Mouse (Mus musculus) midbrain, embryonic 15.5 days (tissue): Measurements from ENCODE around the gene Tmem95. TPM values are rescaled to one million over a fixed set of nuclear protein-coding genes. Genes with fewer than 3 reads are reported as not detected.
"Not testable (repeated sequence)": the region's sequence is repeated elsewhere in the genome, so short reads cannot be mapped to it uniquely, and the experiment has no call there.

Experiments
- ATAC-seq: fragments of 200-750 bp; cut with Nextera tagmentation; replicated peaks from 2 replicates; pipeline ENCODE4 v1.8.0; 2017; ENCODE audit warnings: moderate TSS enrichment
- H3K27ac ChIP-seq: fragments of 300-500 bp; sonication (generic); 2 replicates; pipeline ENCODE4 v1.5.1; 2015; ENCODE audit warnings: mild to moderate bottlenecking, inconsistent platforms
- H3K27me3 ChIP-seq: fragments of 300-500 bp; sonication (generic); replicated peaks from 2 replicates; pipeline ENCODE4 v1.6.1; 2015; ENCODE audit warnings: inconsistent platforms
- H3K36me3 ChIP-seq: fragments of 300-500 bp; sonication (generic); replicated peaks from 2 replicates; pipeline ENCODE4 v1.6.1; 2015; ENCODE audit warnings: inconsistent platforms
- H3K4me1 ChIP-seq: fragments of 300-500 bp; sonication (generic); 2 replicates; pipeline ENCODE4 v1.6.1; 2015; ENCODE audit warnings: inconsistent platforms
- H3K4me2 ChIP-seq: fragments of 300-500 bp; sonication (generic); 2 replicates; pipeline ENCODE4 v1.6.1; 2015; ENCODE audit warnings: inconsistent platforms, mild to moderate bottlenecking, moderate library complexity
- H3K4me3 ChIP-seq: fragments of 300-500 bp; sonication (generic); 2 replicates; pipeline ENCODE4 v1.5.1; 2015; ENCODE audit warnings: mild to moderate bottlenecking, inconsistent platforms
- H3K9ac ChIP-seq: fragments of 300-500 bp; sonication (generic); 2 replicates; pipeline ENCODE4 v1.6.1; 2015; ENCODE audit warnings: mild to moderate bottlenecking, inconsistent platforms
- H3K9me3 ChIP-seq: fragments of 300-500 bp; sonication (generic); 2 replicates; pipeline ENCODE4 v1.6.1; 2016; ENCODE audit warnings: inconsistent platforms
- WGBS: fragments of 180-500 bp; shearing (Covaris S2); methylation state at CpG from one replicate; pipeline ENCODE4 v1.1.7; 2015; ENCODE audit warnings: mixed read lengths; 5-methylcytosine and 5-hydroxymethylcytosine counted together
- polyA plus RNA-seq: library from polyadenylated mRNA; unstranded; fragments of >200 nt; fragmentation: Nextera tagmentation; extraction: Ambion mirVana; gene quantifications from 2 replicates; pipeline ENCODE4 v1.2.1, GENCODE M21; 2015

Gene Tmem95
- polyA plus RNA-seq, 1 experiment from 2014 or later = not detected

- ATAC-seq, H3K4me3 ChIP-seq, H3K9ac ChIP-seq, H3K27ac ChIP-seq, H3K27me3 ChIP-seq, H3K4me2 ChIP-seq, H3K9me3 ChIP-seq: not testable (repeated sequence)
- H3K36me3 ChIP-seq = peaks cover 45% of the 10 kb centered on the region
- WGBS = 64% methylated on average over 7 of the region's 7 CpGs
- H3K4me1 ChIP-seq = peaks cover 47% of the 10 kb centered on the region
Measured at GRCm38 (mm10) chr11:69916652-69917378, 39.0 kb upstream of the Tmem95 start.

GRCm38 (mm10) chr11:69915667-69916627, 38.1 kb upstream of the Tmem95 start:
- ATAC-seq = no peak
- Histone ChIP-seq H3K4me1 (peaks cover 47% of the 10 kb centered on the region), H3K4me2 (no peak overlapping the region), H3K27me3 (no peaks in the 10 kb centered on the region), H3K4me3 (no peak overlapping the region), H3K9ac (no peak overlapping the region), H3K36me3 (peaks cover 53% of the 10 kb centered on the region), H3K9me3 (no peaks in the 10 kb centered on the region), H3K27ac (no peak overlapping the region)
- 70% methylated on average over 5 of the region's 5 CpGs for WGBS

- peak overlapping the region; percentile 89 for H3K9ac ChIP-seq
- 43% methylated on average over 9 of the region's 9 CpGs for WGBS
- peak overlapping the region; percentile 99 for H3K4me2 ChIP-seq
- ATAC-seq = no peak
- no peaks in the 10 kb centered on the region for H3K27me3 ChIP-seq
- peaks cover 43% of the 10 kb centered on the region for H3K4me1 ChIP-seq
- H3K36me3 ChIP-seq = peaks cover 62% of the 10 kb centered on the region
- no peaks in the 10 kb centered on the region for H3K9me3 ChIP-seq
- H3K4me3 ChIP-seq = peak overlapping the region; percentile 89
- H3K27ac ChIP-seq = no peak overlapping the region
Measured at GRCm38 (mm10) chr11:69914917-69915430, 37.2 kb upstream of the Tmem95 start.

GRCm38 (mm10) chr11:69914372-69914764, 36.5 kb upstream of the Tmem95 start:
- H3K9ac ChIP-seq = peak overlapping the region; percentile 89
- H3K9me3 ChIP-seq = no peaks in the 10 kb centered on the region
- H3K4me1 ChIP-seq = peaks cover 37% of the 10 kb centered on the region
- H3K27ac ChIP-seq = peak overlapping the region; percentile 92
- no peaks in the 10 kb centered on the region for H3K27me3 ChIP-seq
- H3K36me3 ChIP-seq = peaks cover 68% of the 10 kb centered on the region
- 2% methylated on average over 17 of the region's 17 CpGs for WGBS
- H3K4me2 ChIP-seq = peak overlapping the region; percentile 99
- H3K4me3 ChIP-seq = peak overlapping the region; percentile 89
- ATAC-seq = no peak; the same call in 1 of the 2 replicates

GRCm38 (mm10) chr11:69913554-69914371, 35.9 kb upstream of the Tmem95 start, which contains the start of gene Gps2:
TSS of gene Gps2 (plus strand) at chr11:69913888.
- Histone ChIP-seq H3K4me1 (peaks cover 31% of the 10 kb centered on the region), H3K9ac (peak within 1 kb of the TSS; percentile 89), H3K27me3 (no peaks in the 10 kb centered on the region), H3K9me3 (no peaks in the 10 kb centered on the region), H3K4me3 (peak within 1 kb of the TSS; percentile 89), H3K27ac (peak within 1 kb of the TSS; percentile 92), H3K36me3 (peaks cover 74% of the 10 kb centered on the region), H3K4me2 (peak within 1 kb of the TSS; percentile 99)
- WGBS = 2% methylated on average over 54 of the region's 61 CpGs
- ATAC-seq = peak; percentile 91

- Histone ChIP-seq H3K27me3 (no peaks in the 10 kb centered on the region), H3K36me3 (peaks cover 76% of the 10 kb centered on the region), H3K4me1 (peaks cover 27% of the 10 kb centered on the region), H3K27ac (0 out of 2 replicates have a peak overlapping the region, but pooled peaks have one; percentile 92), H3K4me2 (peak overlapping the region; percentile 99), H3K9ac (no peak overlapping the region), H3K4me3 (peak overlapping the region; percentile 89), H3K9me3 (no peaks in the 10 kb centered on the region)
- 81% methylated on average over 15 of the region's 15 CpGs for WGBS
- ATAC-seq = peak; percentile 25
Measured at GRCm38 (mm10) chr11:69912716-69913530, 35.1 kb upstream of the Tmem95 start.

- ATAC-seq = no peak
- no peak overlapping the region for H3K9ac ChIP-seq
- no peaks in the 10 kb centered on the region for H3K9me3 ChIP-seq
- WGBS = 91% methylated on average over 6 of the region's 6 CpGs
- peaks cover 27% of the 10 kb centered on the region for H3K4me1 ChIP-seq
- H3K27ac ChIP-seq = no peak overlapping the region
- H3K27me3 ChIP-seq = no peaks in the 10 kb centered on the region
- no peak overlapping the region for H3K4me2 ChIP-seq
- H3K4me3 ChIP-seq = no peak overlapping the region
- H3K36me3 ChIP-seq = peaks cover 76% of the 10 kb centered on the region
Measured at GRCm38 (mm10) chr11:69911701-69912100, 33.9 kb upstream of the Tmem95 start.

GRCm38 (mm10) chr11:69910781-69911560, 33.2 kb upstream of the Tmem95 start:
- ATAC-seq = no peak
- Histone ChIP-seq H3K9ac (no peak overlapping the region), H3K27ac (no peak overlapping the region), H3K27me3 (no peaks in the 10 kb centered on the region), H3K36me3 (peaks cover 76% of the 10 kb centered on the region), H3K4me2 (no peak overlapping the region), H3K4me3 (no peak overlapping the region), H3K4me1 (peaks cover 25% of the 10 kb centered on the region), H3K9me3 (no peaks in the 10 kb centered on the region)
- 92% methylated on average over 17 of the region's 17 CpGs for WGBS

GRCm38 (mm10) chr11:69910177-69910576, 32.4 kb upstream of the Tmem95 start:
- peaks cover 76% of the 10 kb centered on the region for H3K36me3 ChIP-seq
- H3K4me1 ChIP-seq = peaks cover 17% of the 10 kb centered on the region
- ATAC-seq = no peak
- 96% methylated on average over 8 of the region's 8 CpGs for WGBS
- H3K4me2 ChIP-seq = no peak overlapping the region
- H3K27me3 ChIP-seq = no peaks in the 10 kb centered on the region
- H3K4me3 ChIP-seq = no peak overlapping the region
- no peak overlapping the region for H3K9ac ChIP-seq
- no peak overlapping the region for H3K27ac ChIP-seq
- no peaks in the 10 kb centered on the region for H3K9me3 ChIP-seq

- H3K9me3 ChIP-seq = no peaks in the 10 kb centered on the region
- WGBS = 86% methylated on average over 5 of the region's 5 CpGs
- H3K27me3 ChIP-seq = no peaks in the 10 kb centered on the region
- no peak overlapping the region for H3K4me2 ChIP-seq
- ATAC-seq = no peak
- no peak overlapping the region for H3K9ac ChIP-seq
- H3K4me3 ChIP-seq = no peak overlapping the region
- no peak overlapping the region for H3K27ac ChIP-seq
- peaks cover 82% of the 10 kb centered on the region for H3K36me3 ChIP-seq
- peaks cover 7% of the 10 kb centered on the region for H3K4me1 ChIP-seq
Measured at GRCm38 (mm10) chr11:69909174-69909573, 31.4 kb upstream of the Tmem95 start.
